Mouse (Mus musculus): ENCODE data around the gene Slc30a5.

The Slc30a5 gene

DNA sequence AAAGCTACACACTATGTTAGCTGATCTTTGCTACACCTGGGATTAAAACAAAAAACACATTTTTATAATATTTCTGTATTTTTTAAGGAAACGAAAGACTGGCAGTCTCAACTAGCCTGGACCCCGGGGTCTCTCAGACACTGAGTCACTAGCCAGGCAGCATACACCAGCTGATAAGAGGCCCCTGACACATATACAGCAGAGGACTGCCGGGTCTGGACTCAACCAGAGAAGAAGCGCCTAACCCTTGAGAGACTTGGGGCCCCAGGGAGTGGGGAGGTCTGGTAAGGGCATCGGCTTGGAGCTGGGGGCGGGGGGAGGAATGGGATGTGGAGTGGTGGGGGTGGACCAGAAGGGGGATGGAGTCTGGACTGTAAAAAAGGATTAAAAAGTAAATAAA, 80.2 kb downstream of the Slc30a5 start:
- DNase-seq: no peak

Measured in layer of hippocampus, adult 9-11 months (tissue).